In the genomic region with DNA sequence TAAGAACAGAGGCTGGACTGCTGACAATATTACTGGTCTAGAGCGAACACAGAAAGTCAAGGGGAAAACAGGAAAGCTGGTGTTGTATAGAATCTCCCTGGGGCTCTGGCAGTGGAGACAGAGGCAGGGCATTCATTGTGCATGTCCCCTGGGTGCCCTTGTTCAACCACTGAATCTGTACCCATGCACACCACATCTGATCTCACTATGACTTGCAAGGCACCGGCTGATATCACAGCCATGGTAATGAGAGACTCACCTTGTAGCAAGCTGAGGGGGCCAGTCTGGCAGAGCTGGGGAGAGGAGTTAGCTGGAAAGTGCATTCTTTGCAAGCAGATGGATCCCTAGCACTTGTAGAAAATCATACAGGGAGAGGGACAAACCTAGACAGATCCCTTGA, we compare ENCODE assay signal across 24 mouse cellular contexts.
"Had no signal": no experiment of that assay in that cellular context is flagged by ENCODE, and none has a peak within 500 bp of the region (broad histone marks: within the 10 kb centered on the region; RNA-seq: fewer than 3 reads in every experiment).

No protein-coding gene starts in this region.

- H3K4me3 ChIP-seq: embryonic facial prominence, embryonic 10.5 days; embryonic facial prominence, embryonic 12.5 days; embryonic facial prominence, embryonic 13.5 days; embryonic facial prominence, embryonic 15.5 days; erythroblast, embryonic 14.5 days; forebrain, embryonic 12.5 days; forebrain, embryonic 13.5 days; forebrain, embryonic 15.5 days; gastrocnemius, adult 2 months; heart, adult 2 months; heart, embryonic 10.5 days had no signal

- H3K27ac ChIP-seq: embryonic facial prominence, embryonic 10.5 days; embryonic facial prominence, embryonic 12.5 days; embryonic facial prominence, embryonic 13.5 days; embryonic facial prominence, embryonic 15.5 days; forebrain, embryonic 12.5 days; forebrain, embryonic 13.5 days; forebrain, embryonic 15.5 days; gastrocnemius, adult 2 months; heart, adult 2 months; heart, embryonic 10.5 days had no signal

- H3K27me3 ChIP-seq: embryonic facial prominence, embryonic 12.5 days; embryonic facial prominence, embryonic 13.5 days; embryonic facial prominence, embryonic 15.5 days; forebrain, embryonic 12.5 days; forebrain, embryonic 15.5 days had no signal

- DNase-seq: cerebellum, adult 9-11 months; cerebellum, postnatal 10 days; cerebellum, postnatal 14 days; cerebellum, postnatal 25 days; cerebellum, postnatal 36 days; embryo, embryonic 11 days; forebrain, postnatal 0 days; gastrocnemius, adult 2 months; gastrocnemius, postnatal 10 days; gastrocnemius, postnatal 14 days; gastrocnemius, postnatal 25 days; gastrocnemius, postnatal 36 days; heart, adult 18-20 months; heart, adult 2 months had no signal

- H3K4me1 ChIP-seq: embryonic facial prominence, embryonic 15.5 days; forebrain, embryonic 12.5 days; forebrain, embryonic 13.5 days; forebrain, embryonic 15.5 days had no signal

- H3K36me3 ChIP-seq: embryonic facial prominence, embryonic 10.5 days; embryonic facial prominence, embryonic 12.5 days; embryonic facial prominence, embryonic 13.5 days; embryonic facial prominence, embryonic 15.5 days; forebrain, embryonic 12.5 days; forebrain, embryonic 15.5 days; heart, embryonic 10.5 days had no signal

- H3K9ac ChIP-seq: embryonic facial prominence, embryonic 12.5 days; embryonic facial prominence, embryonic 13.5 days; embryonic facial prominence, embryonic 15.5 days; forebrain, embryonic 12.5 days; forebrain, embryonic 13.5 days; forebrain, embryonic 15.5 days; forebrain, postnatal 0 days had no signal

- H3K4me2 ChIP-seq: embryonic facial prominence, embryonic 12.5 days; embryonic facial prominence, embryonic 13.5 days; embryonic facial prominence, embryonic 15.5 days; forebrain, embryonic 12.5 days; forebrain, embryonic 13.5 days; forebrain, embryonic 15.5 days; heart, embryonic 11.5 days had no signal

- H3K9me3 ChIP-seq: embryonic facial prominence, embryonic 10.5 days; embryonic facial prominence, embryonic 12.5 days; embryonic facial prominence, embryonic 13.5 days; embryonic facial prominence, embryonic 15.5 days; forebrain, embryonic 12.5 days; forebrain, embryonic 13.5 days; forebrain, embryonic 15.5 days; heart, embryonic 10.5 days had no signal
